Mouse (Mus musculus): ENCODE measurements at regions not wholly inside any gene's neighbourhood (a gene's known extent, or its start where the extent isn't known, plus 50 kb on each side); places are given as distances from the start of the nearest gene placed in this dataset.

- TF ChIP-seq POLR2A (IDR thresholded peaks at IDR 0.05; ENCODE audit: insufficient read depth, low read depth, low read length) (no peak), CTCF (IDR thresholded peaks at IDR 0.05; ENCODE audit: insufficient read depth, low read depth, low read length) (no peak)
These were observed 121.2 kb upstream of the Pkdcc start for GRCm38 (mm10) chr17:83093862-83094261.

All from olfactory bulb, adult 2 months (tissue).